Mouse (Mus musculus) left cerebral cortex, adult 9 months (tissue): ENCODE measurements around the gene Sh2d6.

Experiments
- DNase-seq, 2 experiments: peaks; one replicate each; pipeline ENCODE4 v3.0.0; 2022; ENCODE audit warnings: low spot score in 2 of 2

The Sh2d6 gene

GRCm38 (mm10) chr6:72521607-72522006 is at the start of gene Sh2d6:
Sh2d6 (minus strand) TSS chr6:72521707.
- DNase-seq, result no peak

- no peak for DNase-seq
Measured at GRCm38 (mm10) chr6:72570644-72571397, 49.3 kb upstream of the Sh2d6 start.

- no peak for DNase-seq
Measured at GRCm38 (mm10) chr6:72568736-72569135, 47.2 kb upstream of the Sh2d6 start.

GRCm38 (mm10) chr6:72567508-72567907 is 46.0 kb upstream of the Sh2d6 start:
- no peak for DNase-seq

GRCm38 (mm10) chr6:72566044-72566443 is 44.5 kb upstream of the Sh2d6 start:
- DNase-seq, result peak; percentile 55 to 94

GRCm38 (mm10) chr6:72565506-72565905 is 44.0 kb upstream of the Sh2d6 start:
- no peak for DNase-seq

- DNase-seq, result no peak
Measured at GRCm38 (mm10) chr6:72562894-72563293, 41.4 kb upstream of the Sh2d6 start.

- no peak for DNase-seq
Measured at GRCm38 (mm10) chr6:72562486-72562885, 41.0 kb upstream of the Sh2d6 start.

- DNase-seq, result no peak
Measured at GRCm38 (mm10) chr6:72560801-72561200, 39.3 kb upstream of the Sh2d6 start.

GRCm38 (mm10) chr6:72553079-72553412 is 31.5 kb upstream of the Sh2d6 start:
- DNase-seq, result no peak

GRCm38 (mm10) chr6:72552171-72553078 is 30.9 kb upstream of the Sh2d6 start:
- DNase-seq, result peak in 1 of 2 experiments; percentile 55

GRCm38 (mm10) chr6:72550503-72551100 is 29.1 kb upstream of the Sh2d6 start:
- DNase-seq, result no peak

- no peak for DNase-seq
Measured at GRCm38 (mm10) chr6:72550025-72550424, 28.5 kb upstream of the Sh2d6 start.

GRCm38 (mm10) chr6:72549041-72549580 is 27.6 kb upstream of the Sh2d6 start:
- DNase-seq, result no peak

GRCm38 (mm10) chr6:72547862-72548261 is 26.4 kb upstream of the Sh2d6 start:
- DNase-seq, result no peak

GRCm38 (mm10) chr6:72547121-72547520 is 25.6 kb upstream of the Sh2d6 start:
- no peak for DNase-seq

GRCm38 (mm10) chr6:72545377-72545776 is 23.9 kb upstream of the Sh2d6 start:
- DNase-seq, result no peak

GRCm38 (mm10) chr6:72544283-72544987 is 22.9 kb upstream of the Sh2d6 start, which contains the start of gene Capg:
Capg (plus strand) TSS chr6:72544391.
- no peak for DNase-seq

GRCm38 (mm10) chr6:72543265-72543850 is 21.9 kb upstream of the Sh2d6 start:
- DNase-seq, result no peak

GRCm38 (mm10) chr6:72538562-72539031 is 17.1 kb upstream of the Sh2d6 start:
- DNase-seq, result peak; percentile 94

GRCm38 (mm10) chr6:72537998-72538500 is 16.5 kb upstream of the Sh2d6 start:
- DNase-seq, result no peak
